Mouse (Mus musculus): ENCODE results near the gene Nrg3. TPM values are rescaled to one million over a fixed set of nuclear protein-coding genes. Genes with fewer than 3 reads are reported as not detected.

The Nrg3 gene
- polyA plus RNA-seq, 1 experiment from 2014 or later, result 0.70 TPM

DNA sequence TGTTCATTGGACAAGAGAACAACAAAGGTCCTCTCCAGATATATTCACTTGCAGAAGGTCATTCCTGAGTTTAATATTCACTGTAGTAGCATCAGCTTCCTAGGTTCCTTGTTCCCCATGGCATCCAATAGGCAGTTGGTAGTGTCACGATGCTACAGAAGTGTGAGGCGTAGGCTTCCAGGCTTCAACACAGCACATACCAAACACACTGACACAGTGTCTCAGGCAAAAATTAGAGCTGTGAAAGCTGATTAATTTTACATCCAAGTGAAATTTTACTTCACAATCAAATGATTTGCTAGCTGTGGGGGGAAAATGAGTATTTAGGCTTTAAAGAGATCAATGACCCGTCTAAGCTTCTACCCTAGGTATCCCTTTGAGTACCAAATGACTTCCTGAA lies 438.4 kb downstream of the Nrg3 start:
- ATAC-seq (replicated peaks; ENCODE audit: insufficient number of reproducible peaks, low FRiP score, low TSS enrichment, low read depth), result no peak
- Histone ChIP-seq H3K4me2 (ENCODE audit: low read depth, low read length) (no peak overlapping the region), H3K4me1 (ENCODE audit: control insufficient read depth, insufficient read depth, low read length) (no peaks in the 10 kb centered on the region), H3K9me3 (replicated peaks; ENCODE audit: control insufficient read depth, low read length) (no peaks in the 10 kb centered on the region), H3K9ac (replicated peaks; ENCODE audit: low read length) (no peak overlapping the region), H3K27ac (replicated peaks; ENCODE audit: low read depth, low read length) (no peak overlapping the region), H3K36me3 (replicated peaks; ENCODE audit: control insufficient read depth, insufficient read depth, low read depth, low read length) (no peaks in the 10 kb centered on the region), H3K27me3 (ENCODE audit: control insufficient read depth, insufficient read depth, low read length) (no peaks in the 10 kb centered on the region), H3K4me3 (ENCODE audit: low read depth, low read length) (no peak overlapping the region)
- DNase-seq (ENCODE audit: low spot score), result no peak
- WGBS, result 88% methylated on average over 3 of the region's 3 CpGs

DNA sequence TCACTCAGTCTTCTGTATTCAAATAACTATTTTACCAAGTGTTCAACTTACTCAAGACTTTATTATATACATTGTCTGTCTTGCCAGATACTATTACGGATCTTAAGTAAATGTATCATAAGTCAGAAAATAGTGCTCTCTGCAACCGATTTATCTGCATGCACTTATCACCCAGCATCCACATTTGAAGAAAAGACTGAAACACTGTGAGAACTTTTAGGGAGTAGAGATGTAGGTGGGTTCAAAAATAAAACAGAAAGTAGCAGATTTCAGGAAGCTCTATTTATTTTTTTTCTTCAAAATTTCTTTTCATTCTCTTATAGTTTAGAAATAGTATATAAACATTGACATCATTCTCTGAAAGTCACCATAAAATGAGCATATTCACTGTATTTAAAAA lies 449.8 kb downstream of the Nrg3 start:
- no peak for ATAC-seq (replicated peaks; ENCODE audit: insufficient number of reproducible peaks, low FRiP score, low TSS enrichment, low read depth)
- Histone ChIP-seq H3K9me3 (replicated peaks; ENCODE audit: control insufficient read depth, low read length) (no peaks in the 10 kb centered on the region), H3K36me3 (replicated peaks; ENCODE audit: control insufficient read depth, insufficient read depth, low read depth, low read length) (no peaks in the 10 kb centered on the region), H3K4me1 (ENCODE audit: control insufficient read depth, insufficient read depth, low read length) (no peaks in the 10 kb centered on the region), H3K4me2 (ENCODE audit: low read depth, low read length) (no peak overlapping the region), H3K9ac (replicated peaks; ENCODE audit: low read length) (no peak overlapping the region), H3K4me3 (ENCODE audit: low read depth, low read length) (no peak overlapping the region), H3K27me3 (ENCODE audit: control insufficient read depth, insufficient read depth, low read length) (no peaks in the 10 kb centered on the region), H3K27ac (replicated peaks; ENCODE audit: low read depth, low read length) (no peak overlapping the region)
- 80% methylated on average over 2 of the region's 2 CpGs for WGBS
- no peak for DNase-seq (ENCODE audit: low spot score)

DNA sequence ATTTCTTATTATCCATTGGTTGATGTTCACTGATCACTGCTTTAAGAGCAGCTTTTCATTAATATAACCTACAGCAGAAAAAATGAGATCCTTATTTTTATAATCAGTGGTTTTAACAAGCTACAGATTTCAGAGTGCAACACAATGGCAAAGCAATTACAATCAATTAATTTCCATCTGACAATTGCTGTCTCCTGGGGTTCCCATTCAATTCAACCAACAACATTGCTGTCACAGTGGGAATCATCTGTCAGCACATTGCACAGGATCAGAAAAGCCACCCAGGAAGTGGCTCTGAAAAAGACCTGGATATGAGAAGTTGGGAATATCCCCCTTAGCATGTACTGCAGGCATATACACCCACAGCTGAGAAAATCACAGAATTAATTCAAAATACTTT lies 458.8 kb downstream of the Nrg3 start:
- no peak for ATAC-seq (replicated peaks; ENCODE audit: insufficient number of reproducible peaks, low FRiP score, low TSS enrichment, low read depth)
- Histone ChIP-seq H3K4me3 (ENCODE audit: low read depth, low read length) (no peak overlapping the region), H3K36me3 (replicated peaks; ENCODE audit: control insufficient read depth, insufficient read depth, low read depth, low read length) (no peaks in the 10 kb centered on the region), H3K9me3 (replicated peaks; ENCODE audit: control insufficient read depth, low read length) (no peaks in the 10 kb centered on the region), H3K4me1 (ENCODE audit: control insufficient read depth, insufficient read depth, low read length) (no peaks in the 10 kb centered on the region), H3K27ac (replicated peaks; ENCODE audit: low read depth, low read length) (no peak overlapping the region), H3K27me3 (ENCODE audit: control insufficient read depth, insufficient read depth, low read length) (no peaks in the 10 kb centered on the region), H3K9ac (replicated peaks; ENCODE audit: low read length) (no peak overlapping the region), H3K4me2 (ENCODE audit: low read depth, low read length) (no peak overlapping the region)
- no peak for DNase-seq (ENCODE audit: low spot score)

DNA sequence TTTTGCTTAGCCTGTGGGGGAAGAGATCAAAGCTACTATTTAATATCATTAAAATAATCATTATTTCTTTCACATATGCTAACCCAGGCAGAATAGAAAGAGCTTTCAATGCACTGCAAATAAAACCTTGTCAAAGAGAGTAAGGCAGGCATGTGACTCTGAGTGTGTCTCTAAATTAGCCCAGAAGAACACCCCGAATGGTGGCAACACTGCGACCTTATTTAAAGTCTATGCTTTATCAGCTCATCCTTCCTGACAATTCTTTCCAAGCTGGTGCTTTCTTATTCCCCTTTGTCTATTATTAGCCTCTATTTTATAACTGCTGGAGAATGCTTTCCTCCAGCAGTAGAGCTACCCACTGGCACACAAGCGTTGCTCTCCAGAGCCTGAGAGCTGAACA lies 475.0 kb downstream of the Nrg3 start:
- H3K36me3 ChIP-seq (replicated peaks; ENCODE audit: control insufficient read depth, insufficient read depth, low read depth, low read length), result no peaks in the 10 kb centered on the region
- WGBS, result 56% methylated on average over 3 of the region's 3 CpGs
- H3K27me3 ChIP-seq (ENCODE audit: control insufficient read depth, insufficient read depth, low read length), result no peaks in the 10 kb centered on the region
- DNase-seq (ENCODE audit: low spot score) (no peak), ATAC-seq (replicated peaks; ENCODE audit: insufficient number of reproducible peaks, low FRiP score, low TSS enrichment, low read depth) (no peak)
- no peaks in the 10 kb centered on the region for H3K9me3 ChIP-seq (replicated peaks; ENCODE audit: control insufficient read depth, low read length)
- H3K27ac ChIP-seq (replicated peaks; ENCODE audit: low read depth, low read length), result no peak overlapping the region
- H3K4me1 ChIP-seq (ENCODE audit: control insufficient read depth, insufficient read depth, low read length), result no peaks in the 10 kb centered on the region
- no peak overlapping the region for H3K4me3 ChIP-seq (ENCODE audit: low read depth, low read length)
- H3K9ac ChIP-seq (replicated peaks; ENCODE audit: low read length), result no peak overlapping the region
- H3K4me2 ChIP-seq (ENCODE audit: low read depth, low read length), result no peak overlapping the region

DNA sequence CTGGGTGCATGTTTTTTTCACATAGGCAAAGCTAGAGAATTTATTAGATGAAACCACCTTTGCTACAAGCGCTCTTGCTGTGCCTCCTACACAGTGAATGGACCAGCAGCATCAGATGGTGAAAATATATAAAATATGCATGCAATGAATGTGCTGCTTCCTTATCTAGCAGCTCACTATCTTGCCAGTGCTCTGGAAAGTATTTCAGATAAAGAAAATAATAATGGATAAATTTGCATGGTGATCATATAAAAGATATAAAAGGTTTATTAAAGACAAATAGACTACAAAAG lies 480.4 kb downstream of the Nrg3 start:
- Histone ChIP-seq H3K9me3 (replicated peaks; ENCODE audit: control insufficient read depth, low read length) (no peaks in the 10 kb centered on the region), H3K27me3 (ENCODE audit: control insufficient read depth, insufficient read depth, low read length) (no peaks in the 10 kb centered on the region), H3K4me2 (ENCODE audit: low read depth, low read length) (no peak overlapping the region), H3K36me3 (replicated peaks; ENCODE audit: control insufficient read depth, insufficient read depth, low read depth, low read length) (no peaks in the 10 kb centered on the region), H3K27ac (replicated peaks; ENCODE audit: low read depth, low read length) (no peak overlapping the region), H3K9ac (replicated peaks; ENCODE audit: low read length) (no peak overlapping the region), H3K4me1 (ENCODE audit: control insufficient read depth, insufficient read depth, low read length) (no peaks in the 10 kb centered on the region), H3K4me3 (ENCODE audit: low read depth, low read length) (no peak overlapping the region)
- no peak for ATAC-seq (replicated peaks; ENCODE audit: insufficient number of reproducible peaks, low FRiP score, low TSS enrichment, low read depth)
- WGBS, result 91% methylated on average over 1 of the region's 1 CpGs
- no peak for DNase-seq (ENCODE audit: low spot score)

DNA sequence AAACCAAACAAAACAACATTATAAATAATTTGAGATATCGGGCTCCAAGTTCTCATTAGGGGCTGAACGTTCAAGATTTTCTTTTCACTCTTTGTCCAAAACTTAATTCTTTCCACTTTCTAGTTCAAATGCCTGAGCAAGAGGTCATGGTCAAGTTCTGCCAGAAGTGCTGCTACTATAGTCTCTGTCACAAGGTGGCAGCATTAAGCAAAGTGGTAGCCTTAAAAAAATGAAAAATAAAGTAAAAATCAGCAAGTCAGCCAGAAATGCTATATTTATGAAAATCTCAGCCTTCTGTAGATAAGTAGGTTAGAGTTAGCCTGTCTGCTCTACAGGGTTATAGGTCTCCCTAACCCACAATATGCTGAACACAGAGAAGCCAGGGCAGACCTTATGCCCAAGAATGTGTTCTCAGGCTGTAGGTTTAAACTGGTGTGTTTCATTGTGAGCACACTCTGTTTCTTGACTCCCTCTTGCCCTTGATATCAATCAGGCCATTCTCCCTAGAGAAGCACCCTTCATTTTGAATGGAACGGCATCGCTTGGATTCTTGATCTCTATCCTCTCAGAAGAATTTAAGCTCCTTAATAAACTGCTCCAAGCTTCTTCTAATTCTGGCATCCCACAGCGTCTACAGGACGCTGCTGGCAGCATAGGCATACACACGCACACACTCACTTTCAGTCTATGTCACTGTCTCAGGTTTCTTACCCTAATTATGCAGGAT lies 480.9 kb downstream of the Nrg3 start:
- H3K27ac ChIP-seq (replicated peaks; ENCODE audit: low read depth, low read length), result no peak overlapping the region
- no peaks in the 10 kb centered on the region for H3K36me3 ChIP-seq (replicated peaks; ENCODE audit: control insufficient read depth, insufficient read depth, low read depth, low read length)
- no peak overlapping the region for H3K9ac ChIP-seq (replicated peaks; ENCODE audit: low read length)
- ATAC-seq (replicated peaks; ENCODE audit: insufficient number of reproducible peaks, low FRiP score, low TSS enrichment, low read depth), result no peak
- peak; percentile 44 for DNase-seq (ENCODE audit: low spot score)
- no peak overlapping the region for H3K4me3 ChIP-seq (ENCODE audit: low read depth, low read length)
- H3K9me3 ChIP-seq (replicated peaks; ENCODE audit: control insufficient read depth, low read length), result no peaks in the 10 kb centered on the region
- WGBS, result 62% methylated on average over 7 of the region's 7 CpGs
- no peaks in the 10 kb centered on the region for H3K4me1 ChIP-seq (ENCODE audit: control insufficient read depth, insufficient read depth, low read length)
- H3K4me2 ChIP-seq (ENCODE audit: low read depth, low read length), result no peak overlapping the region
- H3K27me3 ChIP-seq (ENCODE audit: control insufficient read depth, insufficient read depth, low read length), result no peaks in the 10 kb centered on the region

DNA sequence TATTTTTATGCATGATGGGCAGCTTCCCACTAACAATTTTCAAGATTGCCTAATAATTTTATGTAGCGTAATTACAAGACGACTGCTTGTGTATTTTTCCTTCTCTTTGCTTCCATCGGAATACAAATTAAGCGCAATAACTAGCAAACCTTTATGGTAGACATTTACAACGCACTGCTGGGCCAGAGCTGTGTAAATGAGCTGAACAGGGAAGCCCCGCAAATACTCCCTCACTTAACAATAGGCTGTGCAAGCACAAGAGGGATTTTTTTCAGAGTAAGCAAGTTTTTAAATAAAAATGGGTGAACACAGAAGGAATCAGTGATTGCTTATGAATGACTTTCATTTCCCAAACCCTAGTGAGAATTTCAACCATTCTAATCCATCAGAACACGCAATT lies 513.5 kb downstream of the Nrg3 start:
- H3K36me3 ChIP-seq (replicated peaks; ENCODE audit: control insufficient read depth, insufficient read depth, low read depth, low read length), result no peaks in the 10 kb centered on the region
- 83% methylated on average over 7 of the region's 7 CpGs for WGBS
- H3K9ac ChIP-seq (replicated peaks; ENCODE audit: low read length), result no peak overlapping the region
- no peaks in the 10 kb centered on the region for H3K27me3 ChIP-seq (ENCODE audit: control insufficient read depth, insufficient read depth, low read length)
- H3K4me1 ChIP-seq (ENCODE audit: control insufficient read depth, insufficient read depth, low read length), result no peaks in the 10 kb centered on the region
- ATAC-seq (replicated peaks; ENCODE audit: insufficient number of reproducible peaks, low FRiP score, low TSS enrichment, low read depth) (no peak), DNase-seq (ENCODE audit: low spot score) (no peak)
- no peaks in the 10 kb centered on the region for H3K9me3 ChIP-seq (replicated peaks; ENCODE audit: control insufficient read depth, low read length)
- no peak overlapping the region for H3K27ac ChIP-seq (replicated peaks; ENCODE audit: low read depth, low read length)
- no peak overlapping the region for H3K4me2 ChIP-seq (ENCODE audit: low read depth, low read length)
- H3K4me3 ChIP-seq (ENCODE audit: low read depth, low read length), result no peak overlapping the region

DNA sequence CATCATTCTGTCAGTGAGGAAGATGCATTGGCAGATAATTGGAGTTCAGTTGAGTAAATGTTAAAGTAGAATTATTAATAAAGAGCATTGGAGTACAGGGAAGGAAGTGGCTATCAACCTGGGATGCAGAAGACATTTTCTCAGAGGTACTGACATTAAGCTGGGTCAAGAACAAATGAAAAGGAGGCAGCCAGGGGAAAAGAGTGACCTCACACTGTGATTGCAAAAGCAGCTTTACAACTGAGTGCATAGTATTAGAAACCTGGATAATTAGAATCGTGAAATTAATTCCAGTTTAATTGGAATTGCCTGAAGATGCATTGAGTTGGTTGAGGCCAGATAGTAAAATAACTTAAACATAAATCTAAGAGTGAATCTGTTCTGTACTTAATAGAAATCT lies 535.4 kb downstream of the Nrg3 start:
- DNase-seq (ENCODE audit: low spot score) (no peak), ATAC-seq (replicated peaks; ENCODE audit: insufficient number of reproducible peaks, low FRiP score, low TSS enrichment, low read depth) (no peak)
- Histone ChIP-seq H3K36me3 (replicated peaks; ENCODE audit: control insufficient read depth, insufficient read depth, low read depth, low read length) (no peaks in the 10 kb centered on the region), H3K9ac (replicated peaks; ENCODE audit: low read length) (no peak overlapping the region), H3K27me3 (ENCODE audit: control insufficient read depth, insufficient read depth, low read length) (no peaks in the 10 kb centered on the region), H3K27ac (replicated peaks; ENCODE audit: low read depth, low read length) (no peak overlapping the region), H3K4me3 (ENCODE audit: low read depth, low read length) (no peak overlapping the region), H3K4me1 (ENCODE audit: control insufficient read depth, insufficient read depth, low read length) (no peaks in the 10 kb centered on the region), H3K9me3 (replicated peaks; ENCODE audit: control insufficient read depth, low read length) (no peaks in the 10 kb centered on the region), H3K4me2 (ENCODE audit: low read depth, low read length) (no peak overlapping the region)
- WGBS, result 74% methylated on average over 1 of the region's 1 CpGs
